Mouse (Mus musculus) layer of hippocampus, adult 18-20 months (tissue): Measurements from ENCODE around the gene 4933424G06Rik. TPM values are rescaled to one million over a fixed set of nuclear protein-coding genes. Genes with fewer than 3 reads are reported as not detected.

Source experiments
- microRNA-seq, 2 experiments: library from miRNA; unstranded; fragments of <30 nt; microRNA quantifications; one replicate each; pipeline ENCODE4 v1.2.0; 2021
- total RNA-seq, 2 experiments: library from RNA; stranded (reverse); gene quantifications; 2 replicates each; pipeline ENCODE4 v1.2.3; 2021

4933424G06Rik gene
- total RNA-seq, 2 experiments from 2014 or later: not detected

Small RNA genes within 50 kb of the gene (microRNA-seq; reads per million reads assigned to microRNA genes)
- gene Gm24133: 0 reads per million in 2 experiments

Other genes starting within 250 kb of the 4933424G06Rik start
- 10 to 100 TPM; 15.6 to 16.6 TPM for gene Cnnm4, start 238.5 kb upstream of the 4933424G06Rik start, total RNA-seq
- gene Cnnm3, start 198.3 kb upstream of the 4933424G06Rik start, total RNA-seq: 10 to 100 TPM; 40.8 to 41.3 TPM
- gene Ankrd23, start 173.3 kb upstream of the 4933424G06Rik start, total RNA-seq: 1 to 10 TPM; 5.1 to 6.8 TPM
- gene Gm42417, start 170.7 kb upstream of the 4933424G06Rik start, total RNA-seq: not detected
- gene Ankrd39, start 162.7 kb upstream of the 4933424G06Rik start, total RNA-seq: 10 to 100 TPM; 11.1 TPM
- 10 to 100 TPM in 1 of 2 experiments, 1 to 10 TPM in 1; 9.7 to 10.6 TPM for gene Sema4c, start 151.8 kb upstream of the 4933424G06Rik start, total RNA-seq
- not detected for gene Fam178b, start 27.0 kb upstream of the 4933424G06Rik start, total RNA-seq
- 100 to 1,000 TPM; 678 to 718 TPM for gene Cox5b, start 18.7 kb upstream of the 4933424G06Rik start, total RNA-seq
- 100 to 1,000 TPM; 258 to 284 TPM for gene Actr1b, start 4.3 kb downstream of the 4933424G06Rik start, total RNA-seq
- 1 to 10 TPM; 3.6 to 3.7 TPM for gene Zap70, start 51.6 kb downstream of the 4933424G06Rik start, total RNA-seq
- 10 to 100 TPM; 51.2 to 55.0 TPM for gene Tmem131, start 233.5 kb downstream of the 4933424G06Rik start, total RNA-seq